Mouse (Mus musculus) erythroblast, embryonic 14.5 days (primary cell): ENCODE results near the gene Hmgb1. TPM values are rescaled to one million over a fixed set of nuclear protein-coding genes. Genes with fewer than 3 reads are reported as not detected.

Source experiments
- H3K27me3 ChIP-seq: 2 replicates; pipeline ENCODE4 v1.6.1; 2012; ENCODE audit warnings: inconsistent platforms; ENCODE audit not compliant: control insufficient read depth
- H3K36me3 ChIP-seq: 2 replicates; pipeline ENCODE4 v1.6.1; 2012; ENCODE audit warnings: mild to moderate bottlenecking, inconsistent platforms; ENCODE audit not compliant: control insufficient read depth
- H3K4me1 ChIP-seq: 2 replicates; pipeline ENCODE4 v1.6.1; 2012; ENCODE audit warnings: inconsistent platforms; ENCODE audit not compliant: control insufficient read depth
- H3K4me3 ChIP-seq: replicated peaks from 2 replicates; pipeline ENCODE3; 2012; ENCODE audit warnings: moderate library complexity, mild to moderate bottlenecking, inconsistent platforms
- H3K9me3 ChIP-seq: 2 replicates; pipeline ENCODE4 v1.6.1; 2012; ENCODE audit warnings: low read length, inconsistent platforms, mixed read lengths; ENCODE audit not compliant: control insufficient read depth
- GATA1 ChIP-seq: IDR thresholded peaks from 2 replicates; pipeline ENCODE4 v1.6.1; 2012; ENCODE audit warnings: low read length, inconsistent platforms, mixed read lengths
- TAL1 ChIP-seq: IDR thresholded peaks from 3 replicates; pipeline ENCODE4 v1.6.1; 2012; ENCODE audit warnings: low read length, inconsistent platforms, mixed read lengths
- polyA plus RNA-seq: library from polyadenylated mRNA; stranded (reverse); fragments of >175 nt; gene quantifications from 2 replicates; pipeline ENCODE4 v1.2.3, GENCODE M21; 2012

Hmgb1 gene
- polyA plus RNA-seq, 1 experiment: 99.1 TPM

GRCm38 (mm10) chr5:149067501-149067961, 116.8 kb downstream of the Hmgb1 start:
- Histone ChIP-seq H3K4me1 (peaks cover 19% of the 10 kb centered on the region), H3K9me3 (no peaks in the 10 kb centered on the region), H3K27me3 (no peaks in the 10 kb centered on the region), H3K36me3 (no peaks in the 10 kb centered on the region), H3K4me3 (peak overlapping the region; percentile 54)
- TF ChIP-seq GATA1 (no peak), TAL1 (no peak)

DNA sequence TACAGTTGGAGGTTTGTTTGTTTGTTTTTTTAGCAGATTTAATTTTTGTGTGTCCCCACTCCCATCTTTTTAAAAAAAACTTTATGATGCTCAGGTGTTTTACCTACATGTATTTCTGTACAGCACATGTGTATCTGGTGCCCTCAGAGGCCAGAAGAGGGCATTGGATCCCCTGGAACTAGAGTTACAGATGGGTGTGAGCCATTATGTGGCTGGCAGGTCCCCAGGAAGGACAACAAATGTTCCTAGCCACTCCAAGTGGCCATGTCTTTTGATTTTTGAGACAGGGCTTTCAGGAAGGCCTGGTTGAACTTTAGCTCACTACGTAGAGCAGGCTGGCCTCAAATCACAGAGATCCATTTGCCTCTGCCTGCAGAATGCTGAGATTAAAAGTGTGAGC, 121.5 kb downstream of the Hmgb1 start:
- TF ChIP-seq TAL1 (no peak), GATA1 (no peak)
- no peak overlapping the region for H3K4me3 ChIP-seq
- peaks cover 9% of the 10 kb centered on the region for H3K4me1 ChIP-seq
- no peaks in the 10 kb centered on the region for H3K27me3 ChIP-seq
- H3K36me3 ChIP-seq: no peaks in the 10 kb centered on the region
- no peaks in the 10 kb centered on the region for H3K9me3 ChIP-seq

GRCm38 (mm10) chr5:149053352-149054168, 130.7 kb downstream of the Hmgb1 start:
- peaks cover 26% of the 10 kb centered on the region for H3K4me1 ChIP-seq
- H3K9me3 ChIP-seq: no peaks in the 10 kb centered on the region

DNA sequence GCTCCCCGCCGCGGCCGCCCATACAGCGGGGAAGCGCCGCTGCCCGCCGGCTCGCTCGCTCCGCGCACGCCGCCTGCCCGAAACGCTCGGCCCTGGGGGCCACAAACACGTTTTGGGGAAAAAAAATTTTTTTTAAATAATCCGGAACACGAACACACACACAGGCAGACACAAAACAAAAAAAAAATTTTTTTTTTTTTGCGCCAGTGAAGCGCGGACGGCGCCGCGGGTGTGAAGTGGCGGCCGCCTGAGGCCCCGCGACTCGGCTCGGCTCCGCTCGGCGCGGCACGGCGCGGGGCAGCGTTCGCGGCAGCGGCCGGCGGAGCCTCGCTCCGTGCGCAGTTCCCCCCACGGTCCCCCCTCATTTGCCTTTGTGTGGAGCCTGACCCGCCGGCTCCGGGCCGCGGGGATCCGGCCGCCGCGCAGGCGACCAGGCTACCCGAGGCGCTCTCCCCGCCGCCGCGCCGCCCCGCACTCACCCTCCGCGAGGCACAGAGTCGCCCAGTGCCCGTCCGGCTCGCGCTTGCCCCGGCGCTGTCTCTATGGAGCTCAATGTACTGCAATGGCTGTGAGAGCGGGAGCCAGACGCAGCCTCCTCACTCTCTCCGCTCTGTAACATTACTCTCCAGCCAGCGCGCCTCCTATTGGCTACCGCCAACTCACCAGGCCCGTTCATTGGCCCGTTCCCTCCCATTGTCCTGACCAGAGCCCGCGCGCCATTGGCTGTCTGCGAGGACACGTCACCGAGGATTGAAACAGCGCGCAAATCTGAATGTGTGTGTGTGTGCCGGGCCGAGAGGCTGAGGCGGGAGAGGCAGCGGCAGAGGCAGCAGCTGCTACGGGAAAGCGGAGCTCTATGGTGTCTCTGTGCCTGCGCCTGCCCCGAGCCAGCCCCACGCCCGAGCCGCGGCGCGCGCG, 131.6 kb downstream of the Hmgb1 start:
- H3K36me3 ChIP-seq: peaks cover 26% of the 10 kb centered on the region
- no peaks in the 10 kb centered on the region for H3K9me3 ChIP-seq
- peaks cover 26% of the 10 kb centered on the region for H3K4me1 ChIP-seq
- no peak for TF ChIP-seq TAL1
- TF ChIP-seq GATA1: no peak
- no peaks in the 10 kb centered on the region for H3K27me3 ChIP-seq
- peak overlapping the region; percentile 89 for H3K4me3 ChIP-seq

More at GRCm38 (mm10) chr5:149053352-149054168, 130.7 kb downstream of the Hmgb1 start:
- Histone ChIP-seq H3K27me3 (no peaks in the 10 kb centered on the region), H3K4me3 (peak overlapping the region; percentile 89), H3K36me3 (peaks cover 26% of the 10 kb centered on the region)
- TF ChIP-seq GATA1: no peak; the same call in 1 of the 2 replicates
- TF ChIP-seq TAL1: no peak

DNA sequence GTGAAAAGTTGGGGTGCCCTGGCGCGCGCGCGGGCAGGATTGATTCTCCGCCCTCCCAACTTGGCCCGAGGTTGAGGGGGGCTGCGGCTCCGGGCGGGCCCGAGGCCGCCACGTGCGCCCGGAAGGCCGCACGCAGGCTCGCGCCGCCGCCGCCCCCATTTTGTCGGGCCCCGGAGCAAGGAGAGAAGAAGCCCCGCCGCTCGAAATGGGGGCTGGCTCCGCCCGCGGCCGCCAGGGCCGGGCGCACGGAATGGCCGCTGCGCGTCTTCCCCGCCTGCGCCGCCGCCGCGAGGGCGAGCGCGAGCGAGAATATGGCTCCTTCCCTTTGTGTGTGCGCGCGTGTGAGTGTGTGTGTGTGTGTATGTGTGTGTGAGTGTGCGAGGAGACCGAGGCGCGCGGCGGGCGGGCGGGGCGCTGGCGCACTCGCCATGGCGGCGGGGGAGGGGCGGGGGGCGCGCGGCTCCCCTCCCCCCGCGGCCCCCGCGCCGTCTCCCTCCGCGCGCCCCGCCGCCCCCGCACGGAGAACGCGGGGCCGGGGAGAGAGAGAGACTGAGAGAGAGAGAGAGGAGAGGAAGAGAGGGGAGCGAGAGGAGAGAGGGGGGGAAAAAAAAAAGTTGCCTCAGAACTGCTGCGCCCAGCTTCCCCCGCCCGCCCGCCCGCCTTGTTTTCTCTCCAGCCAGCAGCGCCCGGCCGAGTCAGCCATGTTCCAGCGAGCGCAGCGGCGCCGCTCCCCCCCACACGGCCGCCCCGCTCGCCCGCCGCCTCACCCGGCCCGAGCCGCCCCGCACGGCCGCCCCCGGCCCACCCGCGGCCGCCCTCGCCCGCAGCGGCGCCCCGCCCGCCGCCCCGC, 132.5 kb downstream of the Hmgb1 start:
- H3K9me3 ChIP-seq: no peaks in the 10 kb centered on the region
- H3K4me1 ChIP-seq: peaks cover 26% of the 10 kb centered on the region
- peak overlapping the region; percentile 89 for H3K4me3 ChIP-seq
- peaks cover 31% of the 10 kb centered on the region for H3K36me3 ChIP-seq
- TF ChIP-seq TAL1: no peak
- TF ChIP-seq GATA1: no peak
- H3K27me3 ChIP-seq: no peaks in the 10 kb centered on the region

GRCm38 (mm10) chr5:149051194-149051570, 133.1 kb downstream of the Hmgb1 start:
- TF ChIP-seq GATA1 (no peak), TAL1 (no peak)
- Histone ChIP-seq H3K4me3 (peak overlapping the region; percentile 89), H3K36me3 (peaks cover 37% of the 10 kb centered on the region), H3K4me1 (peaks cover 26% of the 10 kb centered on the region), H3K9me3 (no peaks in the 10 kb centered on the region), H3K27me3 (no peaks in the 10 kb centered on the region)

- H3K36me3 ChIP-seq: peaks cover 42% of the 10 kb centered on the region
Observed at GRCm38 (mm10) chr5:149050588-149051160, 133.6 kb downstream of the Hmgb1 start.

DNA sequence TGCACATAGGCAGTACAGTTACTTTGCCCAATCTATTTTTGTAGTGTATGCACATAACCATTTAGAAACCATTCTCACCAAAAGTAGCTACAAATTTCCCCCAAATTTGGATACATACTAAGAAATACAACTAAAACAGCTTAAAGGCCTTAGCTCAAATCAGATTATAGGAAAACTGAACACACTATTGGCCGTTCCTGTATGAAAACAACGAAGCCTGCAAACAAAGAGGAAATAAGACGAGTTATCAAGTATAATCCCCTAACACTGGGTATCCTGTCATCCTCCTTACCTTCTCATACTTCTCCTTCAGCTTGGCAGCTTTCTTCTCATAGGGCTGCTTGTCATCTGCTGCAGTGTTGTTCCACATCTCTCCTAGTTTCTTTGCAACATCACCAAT, 134.9 kb downstream of the Hmgb1 start:
- TF ChIP-seq TAL1 (no peak), GATA1 (no peak)
- no peaks in the 10 kb centered on the region for H3K27me3 ChIP-seq
- H3K36me3 ChIP-seq: peaks cover 52% of the 10 kb centered on the region
- H3K4me1 ChIP-seq: peaks cover 26% of the 10 kb centered on the region
- H3K9me3 ChIP-seq: no peaks in the 10 kb centered on the region
- no peak overlapping the region for H3K4me3 ChIP-seq

More at GRCm38 (mm10) chr5:149050588-149051160, 133.6 kb downstream of the Hmgb1 start:
- TF ChIP-seq GATA1: no peak
- no peak for TF ChIP-seq TAL1
- no peaks in the 10 kb centered on the region for H3K9me3 ChIP-seq
- H3K4me1 ChIP-seq: peaks cover 26% of the 10 kb centered on the region
- H3K27me3 ChIP-seq: no peaks in the 10 kb centered on the region
- peak overlapping the region; percentile 89 for H3K4me3 ChIP-seq
